Mouse (Mus musculus) hindbrain, embryonic 14.5 days (tissue): ENCODE measurements at regions not wholly inside any gene's neighbourhood (a gene's known extent, or its start where the extent isn't known, plus 50 kb on each side); places are given as distances from the start of the nearest gene placed in this dataset.

Source experiments
- ATAC-seq: fragments of 200-750 bp; cut with Nextera tagmentation; 2 replicates; pipeline ENCODE4 v1.8.0; 2017; ENCODE audit warnings: moderate number of reproducible peaks, mild to moderate bottlenecking, moderate TSS enrichment, moderate library complexity; ENCODE audit not compliant: low FRiP score
- DNase-seq: peaks from one replicate; pipeline ENCODE4 v3.0.0-alpha.2; 2015; ENCODE audit warnings: low spot score
- H3K27ac ChIP-seq: fragments of 300-500 bp; sonication (generic); 2 replicates; pipeline ENCODE4 v1.5.1; 2014; ENCODE audit warnings: mild to moderate bottlenecking, moderate library complexity
- H3K27me3 ChIP-seq: fragments of 300-500 bp; sonication (generic); 2 replicates; pipeline ENCODE4 v1.6.1; 2014; ENCODE audit warnings: mild to moderate bottlenecking, low read length, mixed read lengths; ENCODE audit not compliant: control insufficient read depth, insufficient read depth
- H3K36me3 ChIP-seq: fragments of 300-500 bp; sonication (generic); replicated peaks from 2 replicates; pipeline ENCODE4 v1.6.1; 2014; ENCODE audit not compliant: control insufficient read depth, insufficient read depth
- H3K4me1 ChIP-seq: fragments of 300-500 bp; sonication (generic); replicated peaks from 2 replicates; pipeline ENCODE4 v1.6.1; 2014; ENCODE audit warnings: antibody characterized with exemption, low read length, mixed read lengths; ENCODE audit not compliant: control insufficient read depth, insufficient read depth
- H3K4me2 ChIP-seq: fragments of 300-500 bp; sonication (generic); replicated peaks from 2 replicates; pipeline ENCODE4 v1.6.1; 2014; ENCODE audit warnings: mild to moderate bottlenecking, moderate library complexity
- H3K4me3 ChIP-seq: fragments of 300-500 bp; sonication (generic); replicated peaks from 2 replicates; pipeline ENCODE4 v1.5.1; 2014; ENCODE audit warnings: mild to moderate bottlenecking, low read length
- H3K9ac ChIP-seq: fragments of 300-500 bp; sonication (generic); 2 replicates; pipeline ENCODE4 v1.6.1; 2014
- H3K9me3 ChIP-seq: fragments of 300-500 bp; sonication (generic); 2 replicates; pipeline ENCODE4 v1.6.1; 2016; ENCODE audit warnings: low read length; ENCODE audit not compliant: control insufficient read depth
- WGBS: fragments of 180-500 bp; shearing (Covaris S2); extraction: QIAGEN DNeasy Blood & Tissue Kit; methylation state at CpG from one replicate; pipeline ENCODE4 v1.1.7; 2014; 5-methylcytosine and 5-hydroxymethylcytosine counted together

GRCm38 (mm10) chr11:56760474-56760873 is 250.7 kb upstream of the Gria1 start:
- Histone ChIP-seq H3K4me2 (no peak overlapping the region), H3K9me3 (no peaks in the 10 kb centered on the region), H3K4me1 (no peaks in the 10 kb centered on the region), H3K27me3 (no peaks in the 10 kb centered on the region), H3K27ac (no peak overlapping the region), H3K4me3 (no peak overlapping the region), H3K36me3 (no peaks in the 10 kb centered on the region), H3K9ac (no peak overlapping the region)
- ATAC-seq, result no peak
- DNase-seq, result no peak
- WGBS, result 85% methylated on average over 2 of the region's 2 CpGs

DNA sequence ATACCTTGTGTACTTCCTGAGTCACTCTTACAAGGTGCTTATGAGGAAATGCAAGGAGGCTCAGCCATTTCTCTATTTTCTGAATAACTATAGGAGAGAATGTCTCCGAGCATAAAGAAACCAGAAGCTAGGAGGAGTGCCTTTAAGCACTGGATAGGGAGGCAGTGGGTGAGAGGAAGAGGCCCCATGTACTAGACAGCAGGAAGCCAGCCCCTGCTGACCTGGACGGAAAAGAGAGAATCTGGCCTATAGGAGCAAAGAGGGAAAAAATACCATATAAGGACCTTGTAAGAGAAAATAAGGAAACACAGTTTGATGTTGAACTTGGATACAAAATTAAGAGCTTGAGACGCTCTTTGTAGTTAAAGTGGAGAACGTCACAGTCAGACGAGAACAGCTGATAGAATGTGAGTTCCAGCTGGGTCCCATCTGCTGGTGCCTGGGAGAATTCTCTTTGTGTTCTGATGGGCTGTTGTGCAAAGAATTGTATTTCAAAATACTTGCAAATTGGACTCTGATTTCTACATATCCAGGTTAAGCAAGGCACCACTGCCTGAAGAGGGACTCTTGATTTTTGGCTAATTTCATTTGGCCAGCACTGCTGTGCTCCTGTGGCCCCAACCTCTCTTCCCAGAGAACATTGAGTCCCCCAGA is 248.6 kb upstream of the Gria1 start:
- H3K9me3 ChIP-seq, result no peaks in the 10 kb centered on the region
- no peak overlapping the region for H3K4me2 ChIP-seq
- H3K36me3 ChIP-seq, result no peaks in the 10 kb centered on the region
- no peak overlapping the region for H3K4me3 ChIP-seq
- no peaks in the 10 kb centered on the region for H3K4me1 ChIP-seq
- DNase-seq (no peak), ATAC-seq (no peak)
- WGBS, result 47% methylated on average over 5 of the region's 5 CpGs
- H3K27me3 ChIP-seq, result no peaks in the 10 kb centered on the region
- H3K27ac ChIP-seq, result no peak overlapping the region
- no peak overlapping the region for H3K9ac ChIP-seq

- no peaks in the 10 kb centered on the region for H3K36me3 ChIP-seq
- no peaks in the 10 kb centered on the region for H3K27me3 ChIP-seq
- H3K4me3 ChIP-seq, result no peak overlapping the region
- H3K4me1 ChIP-seq, result no peaks in the 10 kb centered on the region
- no peak overlapping the region for H3K9ac ChIP-seq
- ATAC-seq, result no peak
- no peaks in the 10 kb centered on the region for H3K9me3 ChIP-seq
- no peak for DNase-seq
- no peak overlapping the region for H3K27ac ChIP-seq
- no peak overlapping the region for H3K4me2 ChIP-seq
These were observed 243.8 kb upstream of the Gria1 start for GRCm38 (mm10) chr11:56767424-56767823.

GRCm38 (mm10) chr11:56786351-56786750 is 224.8 kb upstream of the Gria1 start:
- Histone ChIP-seq H3K27me3 (no peaks in the 10 kb centered on the region), H3K9me3 (no peaks in the 10 kb centered on the region), H3K4me1 (no peaks in the 10 kb centered on the region), H3K4me2 (no peak overlapping the region), H3K9ac (no peak overlapping the region), H3K27ac (no peak overlapping the region), H3K36me3 (no peaks in the 10 kb centered on the region), H3K4me3 (no peak overlapping the region)
- DNase-seq (no peak), ATAC-seq (no peak)
- 81% methylated on average over 4 of the region's 4 CpGs for WGBS

DNA sequence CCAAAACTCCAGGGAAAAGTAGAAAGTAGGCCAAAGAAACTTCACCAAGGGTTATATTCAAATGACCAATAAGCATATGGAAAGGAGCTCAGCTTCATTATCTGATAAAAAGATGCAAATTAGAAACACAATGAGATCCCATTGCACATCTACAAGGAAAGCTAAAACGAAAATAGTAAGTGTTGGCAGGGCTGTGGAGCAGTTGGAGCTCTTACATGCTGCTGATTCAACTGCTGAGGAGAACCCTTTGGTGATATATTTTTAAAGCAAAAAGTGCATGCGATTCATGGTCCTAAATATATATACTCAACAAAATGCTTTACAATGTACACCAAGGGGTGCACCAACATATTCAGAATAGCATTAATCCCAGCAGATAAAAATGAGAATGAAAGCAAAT is 218.5 kb upstream of the Gria1 start:
- Histone ChIP-seq H3K9me3 (no peaks in the 10 kb centered on the region), H3K4me1 (no peaks in the 10 kb centered on the region), H3K36me3 (no peaks in the 10 kb centered on the region), H3K4me3 (no peak overlapping the region), H3K9ac (no peak overlapping the region), H3K27ac (no peak overlapping the region), H3K27me3 (no peaks in the 10 kb centered on the region), H3K4me2 (no peak overlapping the region)
- no peak for ATAC-seq
- DNase-seq, result no peak
- 83% methylated on average over 2 of the region's 2 CpGs for WGBS

GRCm38 (mm10) chr11:56807314-56807713 is 203.9 kb upstream of the Gria1 start:
- ATAC-seq (no peak), DNase-seq (no peak)
- Histone ChIP-seq H3K4me3 (no peak overlapping the region), H3K4me2 (no peak overlapping the region), H3K36me3 (no peaks in the 10 kb centered on the region), H3K4me1 (no peaks in the 10 kb centered on the region), H3K9me3 (no peaks in the 10 kb centered on the region), H3K27ac (no peak overlapping the region), H3K9ac (no peak overlapping the region), H3K27me3 (no peaks in the 10 kb centered on the region)
- WGBS, result 91% methylated on average over 4 of the region's 4 CpGs

GRCm38 (mm10) chr11:56810141-56810540 is 201.0 kb upstream of the Gria1 start:
- no peaks in the 10 kb centered on the region for H3K27me3 ChIP-seq
- no peak overlapping the region for H3K4me3 ChIP-seq
- H3K36me3 ChIP-seq, result no peaks in the 10 kb centered on the region
- no peak for DNase-seq
- ATAC-seq, result no peak
- H3K4me2 ChIP-seq, result no peak overlapping the region
- H3K9me3 ChIP-seq, result no peaks in the 10 kb centered on the region
- H3K4me1 ChIP-seq, result no peaks in the 10 kb centered on the region
- H3K27ac ChIP-seq, result no peak overlapping the region
- WGBS, result 94% methylated on average over 2 of the region's 2 CpGs
- H3K9ac ChIP-seq, result no peak overlapping the region

GRCm38 (mm10) chr11:56812121-56812520 is 199.1 kb upstream of the Gria1 start:
- H3K36me3 ChIP-seq, result no peaks in the 10 kb centered on the region
- no peak for ATAC-seq
- no peak overlapping the region for H3K4me2 ChIP-seq
- H3K9me3 ChIP-seq, result no peaks in the 10 kb centered on the region
- H3K9ac ChIP-seq, result no peak overlapping the region
- no peak overlapping the region for H3K4me3 ChIP-seq
- no peaks in the 10 kb centered on the region for H3K27me3 ChIP-seq
- H3K4me1 ChIP-seq, result no peaks in the 10 kb centered on the region
- no peak overlapping the region for H3K27ac ChIP-seq
- DNase-seq, result no peak
- WGBS, result 55% methylated on average over 4 of the region's 4 CpGs

GRCm38 (mm10) chr11:56823471-56823870 is 187.7 kb upstream of the Gria1 start:
- DNase-seq (no peak), ATAC-seq (no peak)
- Histone ChIP-seq H3K9ac (no peak overlapping the region), H3K27ac (no peak overlapping the region), H3K27me3 (no peaks in the 10 kb centered on the region), H3K4me3 (no peak overlapping the region), H3K4me1 (no peaks in the 10 kb centered on the region), H3K36me3 (no peaks in the 10 kb centered on the region), H3K4me2 (no peak overlapping the region), H3K9me3 (no peaks in the 10 kb centered on the region)

DNA sequence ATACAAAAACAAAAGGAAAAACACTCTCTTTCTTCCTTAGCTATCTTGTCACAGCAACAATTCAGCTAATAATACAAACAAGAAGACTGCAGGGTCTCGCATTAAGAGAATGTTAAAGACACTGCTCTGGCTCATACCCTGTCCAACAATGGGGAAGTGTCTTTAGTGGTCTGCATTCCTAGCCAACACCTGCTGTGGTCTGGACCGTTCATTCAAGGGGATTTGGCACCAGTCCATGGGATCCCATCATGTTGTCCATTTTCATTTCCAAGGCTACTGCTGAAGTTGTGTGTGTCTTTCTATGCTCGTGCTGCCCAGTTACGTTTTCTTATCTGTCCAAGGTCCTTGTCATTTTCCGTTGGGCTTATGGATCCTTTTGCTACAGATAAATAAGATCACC is 183.7 kb upstream of the Gria1 start:
- ATAC-seq (no peak), DNase-seq (no peak)
- Histone ChIP-seq H3K27me3 (no peaks in the 10 kb centered on the region), H3K9ac (no peak overlapping the region), H3K4me2 (no peak overlapping the region), H3K4me1 (no peaks in the 10 kb centered on the region), H3K27ac (no peak overlapping the region), H3K9me3 (no peaks in the 10 kb centered on the region), H3K4me3 (no peak overlapping the region), H3K36me3 (no peaks in the 10 kb centered on the region)
- 70% methylated on average over 5 of the region's 5 CpGs for WGBS
